Comparison of ENCODE assay signal across 17 mouse cellular contexts in the genomic region with DNA sequence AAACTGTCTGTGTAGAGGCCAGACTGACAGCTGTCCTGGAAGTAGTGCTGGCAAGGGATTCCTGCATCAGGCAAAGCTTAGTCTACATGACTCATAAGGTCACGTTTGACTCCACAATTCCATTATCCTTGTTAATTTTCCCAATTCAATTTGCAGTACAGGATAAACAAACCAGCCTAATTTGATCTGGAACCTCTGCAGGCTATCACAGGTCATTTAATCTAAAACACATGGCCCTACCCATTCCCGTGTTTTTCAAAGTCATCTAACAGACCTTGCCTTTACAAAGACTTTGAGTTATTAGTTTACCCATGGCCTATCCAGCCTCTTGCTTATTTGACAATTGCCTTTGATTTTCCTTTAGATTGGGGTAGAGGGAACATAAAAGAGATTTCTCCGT. TPM values are rescaled to one million over a fixed set of nuclear protein-coding genes. Genes with fewer than 3 reads are reported as not detected.
"Had no signal": no experiment of that assay in that cellular context is flagged by ENCODE, and none has a peak within 500 bp of the region (broad histone marks: within the 10 kb centered on the region; RNA-seq: fewer than 3 reads in every experiment).

No protein-coding gene starts in this region.

- ATAC-seq: liver, embryonic 12.5 days; midbrain, embryonic 16.5 days had no signal

- DNase-seq: kidney, adult 8-10 months; kidney, postnatal 10 days; kidney, postnatal 4 days; lung, embryonic 14.5 days; lung, postnatal 10 days; lung, postnatal 4 days; retina, postnatal 1 day; right cerebral cortex, postnatal 4 days; spleen, adult 18-20 months; thymus, postnatal 4 days had no signal

- H3K4me2 ChIP-seq: limb, embryonic 15.5 days; liver, embryonic 12.5 days; lung, embryonic 14.5 days; neural tube, embryonic 13.5 days had no signal

- H3K36me3 ChIP-seq: limb, embryonic 15.5 days; liver, embryonic 12.5 days; neural tube, embryonic 13.5 days had no signal

- H3K4me3 ChIP-seq: layer of hippocampus, adult 2 months; limb, embryonic 15.5 days; liver, embryonic 12.5 days; midbrain, embryonic 10.5 days; neural tube, embryonic 13.5 days had no signal

- H3K27me3 ChIP-seq: limb, embryonic 15.5 days; liver, embryonic 12.5 days; neural tube, embryonic 13.5 days had no signal

- H3K27ac ChIP-seq: layer of hippocampus, adult 2 months; limb, embryonic 15.5 days; liver, embryonic 12.5 days; neural tube, embryonic 13.5 days had no signal

- H3K9ac ChIP-seq: limb, embryonic 15.5 days; liver, embryonic 12.5 days; lung, embryonic 14.5 days; neural tube, embryonic 13.5 days had no signal

- H3K4me1 ChIP-seq: limb, embryonic 15.5 days; liver, embryonic 12.5 days; neural tube, embryonic 13.5 days had no signal

- H3K9me3 ChIP-seq: limb, embryonic 15.5 days; liver, embryonic 12.5 days; midbrain, embryonic 10.5 days; neural tube, embryonic 13.5 days had no signal

RNA-seq across cellular contexts. Expression of a gene that starts 23.4 kb away (rescaled TPM):
- total RNA-seq: megakaryocyte, adult 5-6 weeks had no signal
